Mouse (Mus musculus) liver, embryonic 11.5 days (tissue): ENCODE results near the gene Zfp764. TPM values are rescaled to one million over a fixed set of nuclear protein-coding genes. Genes with fewer than 3 reads are reported as not detected.
A peak's percentile ranks its signal among the peaks of the same experiment; 100 is the strongest.
"Not testable (repeated sequence)": the region's sequence is repeated elsewhere in the genome, so short reads cannot be mapped to it uniquely, and the experiment has no call there.

Experiments
- ATAC-seq: fragments of 200-750 bp; cut with Nextera tagmentation; replicated peaks from 2 replicates; pipeline ENCODE4 v1.8.0; 2017; ENCODE audit warnings: moderate number of reproducible peaks, mild to moderate bottlenecking, moderate TSS enrichment, moderate library complexity; ENCODE audit not compliant: low FRiP score
- DNase-seq: peaks from one replicate; pipeline ENCODE4 v3.0.0-alpha.2; 2017; ENCODE audit warnings: low spot score
- H3K27ac ChIP-seq: fragments of 300-500 bp; sonication (generic); 2 replicates; pipeline ENCODE4 v1.5.1; 2014; ENCODE audit warnings: mild to moderate bottlenecking, low read depth, low read length, control low read depth
- H3K27me3 ChIP-seq: fragments of 300-500 bp; sonication (generic); replicated peaks from 2 replicates; pipeline ENCODE4 v1.6.1; 2014; ENCODE audit warnings: low read length, mixed read lengths; ENCODE audit not compliant: control insufficient read depth, insufficient read depth
- H3K36me3 ChIP-seq: fragments of 300-500 bp; sonication (generic); 2 replicates; pipeline ENCODE4 v1.6.1; 2014; ENCODE audit warnings: mild to moderate bottlenecking, low read length, moderate library complexity, mixed read lengths; ENCODE audit not compliant: control insufficient read depth, insufficient read depth
- H3K4me1 ChIP-seq: fragments of 300-500 bp; sonication (generic); replicated peaks from 2 replicates; pipeline ENCODE4 v1.6.1; 2014; ENCODE audit warnings: low read length, mixed read lengths; ENCODE audit not compliant: control insufficient read depth, insufficient read depth
- H3K4me2 ChIP-seq: fragments of 300-500 bp; sonication (generic); 2 replicates; pipeline ENCODE4 v1.6.1; 2014; ENCODE audit warnings: mild to moderate bottlenecking, control low read depth, moderate library complexity
- H3K4me3 ChIP-seq: fragments of 300-500 bp; sonication (generic); 2 replicates; pipeline ENCODE4 v1.5.1; 2014; ENCODE audit warnings: low read depth, low read length, control low read depth
- H3K9ac ChIP-seq: fragments of 300-500 bp; sonication (generic); 2 replicates; pipeline ENCODE4 v1.6.1; 2014; ENCODE audit warnings: low read depth, low read length, control low read depth
- H3K9me3 ChIP-seq: fragments of 300-500 bp; sonication (generic); 2 replicates; pipeline ENCODE4 v1.6.1; 2016; ENCODE audit warnings: low read length, inconsistent platforms, mixed read lengths; ENCODE audit not compliant: control insufficient read depth
- WGBS: fragments of 180-500 bp; shearing (Covaris S2); extraction: QIAGEN DNeasy Blood & Tissue Kit; methylation state at CpG from one replicate; pipeline ENCODE4 v1.1.7; 2014; 5-methylcytosine and 5-hydroxymethylcytosine counted together
- polyA plus RNA-seq: library from polyadenylated mRNA; unstranded; fragments of >200 nt; fragmentation: Nextera tagmentation; extraction: Ambion mirVana; gene quantifications from 2 replicates; pipeline ENCODE4 v1.2.1, GENCODE M21; 2014

The Zfp764 gene
- polyA plus RNA-seq, 1 experiment from 2014 or later: 4.8 TPM

- not testable (repeated sequence) for H3K36me3 ChIP-seq, H3K27me3 ChIP-seq, H3K9ac ChIP-seq, DNase-seq, H3K27ac ChIP-seq, H3K4me1 ChIP-seq, ATAC-seq, H3K9me3 ChIP-seq
- Histone ChIP-seq H3K4me3 (peak overlapping the region; percentile 26; the same call in 1 of the 2 replicates), H3K4me2 (peak overlapping the region; percentile 36; the same call in 1 of the 2 replicates)
- WGBS: 23% methylated on average over 13 of the region's 13 CpGs
Measured at GRCm38 (mm10) chr7:127362418-127362817, 44.2 kb downstream of the Zfp764 start.

DNA sequence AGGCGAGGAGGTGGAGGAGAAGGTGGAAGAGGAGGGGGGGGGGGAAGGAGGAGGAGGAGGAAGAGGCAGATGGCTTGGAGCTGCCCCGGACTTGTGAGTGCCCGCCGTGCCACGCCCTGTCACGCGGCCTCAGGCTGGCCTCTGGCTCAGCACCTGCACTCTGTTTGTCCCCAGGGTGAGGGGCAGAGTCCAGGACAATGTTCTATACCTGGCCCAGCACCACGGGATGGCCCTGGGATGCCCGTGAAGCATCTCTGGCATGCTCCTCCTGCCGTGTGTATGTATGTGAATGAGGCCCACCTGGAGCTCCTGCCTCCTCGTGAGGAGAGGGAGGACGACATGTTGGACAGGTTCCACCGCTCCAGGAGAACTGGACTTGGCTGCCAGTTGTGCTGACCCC, 45.2 kb downstream of the Zfp764 start:
- DNase-seq (no peak), ATAC-seq (no peak)
- Histone ChIP-seq H3K9me3 (no peaks in the 10 kb centered on the region), H3K4me2 (no peak overlapping the region), H3K4me1 (no peaks in the 10 kb centered on the region), H3K4me3 (no peak overlapping the region), H3K9ac (no peak overlapping the region), H3K27ac (no peak overlapping the region), H3K27me3 (no peaks in the 10 kb centered on the region), H3K36me3 (no peaks in the 10 kb centered on the region)
- WGBS: 51% methylated on average over 13 of the region's 13 CpGs

DNA sequence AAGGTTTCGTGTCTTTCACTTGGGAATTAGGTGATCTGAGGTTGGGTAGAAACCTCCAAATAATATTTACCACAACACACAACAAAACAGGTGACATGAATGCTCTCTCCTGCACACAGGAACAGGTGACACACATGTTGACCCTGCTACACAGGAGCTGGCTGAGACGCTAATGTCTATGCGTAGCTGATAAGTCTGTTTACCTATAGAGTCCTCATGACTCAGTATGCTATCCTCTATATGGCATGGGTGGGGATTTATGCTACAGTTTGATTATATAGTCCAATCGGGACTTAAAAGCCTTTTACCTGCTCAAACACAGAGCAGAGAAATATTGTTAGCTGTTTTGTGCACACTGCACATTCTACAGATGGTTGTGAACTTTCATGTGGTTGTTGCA, 46.4 kb downstream of the Zfp764 start:
- Histone ChIP-seq H3K9me3 (no peaks in the 10 kb centered on the region), H3K4me3 (no peak overlapping the region), H3K4me2 (no peak overlapping the region), H3K27ac (no peak overlapping the region), H3K27me3 (no peaks in the 10 kb centered on the region), H3K4me1 (no peaks in the 10 kb centered on the region), H3K9ac (0 out of 2 replicates have a peak overlapping the region, but pooled peaks have one; percentile 11), H3K36me3 (no peaks in the 10 kb centered on the region)
- no peak for DNase-seq
- 65% methylated on average over 4 of the region's 4 CpGs for WGBS
- no peak for ATAC-seq

DNA sequence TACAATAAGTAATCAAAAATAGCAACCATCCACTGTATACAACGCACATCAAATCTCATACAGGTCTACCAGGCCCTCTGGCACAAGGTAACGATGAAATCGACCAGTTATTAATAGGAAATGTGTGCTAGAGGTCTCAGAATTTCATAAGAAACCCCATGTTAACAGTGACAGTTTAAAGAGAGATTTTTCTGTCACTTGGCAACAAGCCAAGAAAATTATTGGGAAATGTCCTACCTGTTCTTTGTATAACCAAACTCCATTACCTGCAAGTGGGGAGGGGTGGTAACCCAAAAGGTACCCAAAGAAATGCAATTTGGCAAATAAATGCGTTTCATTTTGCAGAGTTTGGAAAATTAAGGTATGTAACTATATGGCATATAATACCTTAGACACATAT, 48.1 kb downstream of the Zfp764 start:
- no peak for ATAC-seq
- 59% methylated on average over 4 of the region's 4 CpGs for WGBS
- H3K4me3 ChIP-seq: no peak overlapping the region

DNA sequence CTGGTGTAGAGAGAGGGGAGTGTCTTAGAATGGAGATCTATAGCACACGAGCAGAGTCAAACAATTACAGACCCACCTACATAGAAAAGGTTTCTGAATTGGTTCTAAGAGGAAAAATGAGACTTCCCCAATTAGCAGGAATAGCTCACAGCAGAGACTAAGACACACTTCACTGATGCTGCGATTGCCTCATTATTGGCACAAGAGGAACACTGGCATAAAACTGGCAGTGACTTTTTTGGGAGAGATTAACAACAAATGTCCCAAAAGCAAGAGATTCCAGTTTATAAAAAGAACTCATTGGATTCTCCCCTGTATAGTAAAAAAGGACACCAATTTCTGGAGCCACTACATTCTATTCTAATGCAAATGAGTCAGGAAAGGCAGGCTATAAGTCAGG, 48.8 kb downstream of the Zfp764 start:
- Histone ChIP-seq H3K9ac (no peak overlapping the region), H3K4me2 (no peak overlapping the region), H3K27ac (no peak overlapping the region), H3K36me3 (no peaks in the 10 kb centered on the region), H3K4me3 (no peak overlapping the region), H3K9me3 (no peaks in the 10 kb centered on the region), H3K27me3 (no peaks in the 10 kb centered on the region), H3K4me1 (no peaks in the 10 kb centered on the region)
- ATAC-seq (no peak), DNase-seq (no peak)
- 67% methylated on average over 2 of the region's 2 CpGs for WGBS

More for the DNA sequence above, 48.1 kb downstream of the Zfp764 start:
- no peaks in the 10 kb centered on the region for H3K27me3 ChIP-seq
- no peak overlapping the region for H3K27ac ChIP-seq
- H3K4me1 ChIP-seq: no peaks in the 10 kb centered on the region
- no peaks in the 10 kb centered on the region for H3K9me3 ChIP-seq
- H3K36me3 ChIP-seq: no peaks in the 10 kb centered on the region
- no peak overlapping the region for H3K9ac ChIP-seq
- H3K4me2 ChIP-seq: no peak overlapping the region
- no peak for DNase-seq

DNA sequence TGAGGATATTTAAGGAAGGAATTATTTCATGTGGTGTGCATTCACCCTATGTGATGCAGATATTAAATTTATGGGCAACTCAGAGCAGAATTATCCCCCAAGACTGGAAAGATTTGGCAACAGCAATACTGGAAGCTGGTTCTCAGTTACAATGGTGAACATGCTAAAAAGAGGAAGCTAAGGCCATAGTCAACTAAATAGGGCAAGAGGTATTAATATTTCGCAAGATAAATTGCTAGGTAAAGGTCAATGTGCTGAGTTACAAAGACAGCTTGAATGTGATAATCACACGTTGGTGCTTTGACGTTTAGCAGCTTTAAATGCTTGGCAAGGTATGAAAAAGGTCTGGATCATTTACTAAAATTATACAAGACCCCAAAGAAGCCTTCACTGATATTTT, 50.8 kb downstream of the Zfp764 start:
- ATAC-seq (no peak), DNase-seq (no peak)
- no peak overlapping the region for H3K4me3 ChIP-seq
- H3K36me3 ChIP-seq: no peaks in the 10 kb centered on the region
- no peak overlapping the region for H3K4me2 ChIP-seq
- no peak overlapping the region for H3K27ac ChIP-seq
- no peaks in the 10 kb centered on the region for H3K4me1 ChIP-seq
- H3K9ac ChIP-seq: no peak overlapping the region
- 62% methylated on average over 3 of the region's 3 CpGs for WGBS
- no peaks in the 10 kb centered on the region for H3K27me3 ChIP-seq
- no peaks in the 10 kb centered on the region for H3K9me3 ChIP-seq

Other genes with a start within 250 kb of the Zfp764 start
- gene Cd2bp2, start 210.8 kb downstream of the Zfp764 start, polyA plus RNA-seq: 50.3 and 59.5 TPM in 2 replicates
- 28.2 and 29.0 TPM in 2 replicates for gene Tbc1d10b, start 198.4 kb downstream of the Zfp764 start, polyA plus RNA-seq
- 31.5 and 33.6 TPM in 2 replicates for gene Mylpf, start 197.9 kb downstream of the Zfp764 start, polyA plus RNA-seq
- gene Zfp553, start 173.8 kb downstream of the Zfp764 start, polyA plus RNA-seq: 17.2 TPM in 2 replicates
- 14.9 and 17.5 TPM in 2 replicates for gene Sept1, start 173.7 kb downstream of the Zfp764 start, polyA plus RNA-seq
- gene Zfp771, start 162.5 kb downstream of the Zfp764 start, polyA plus RNA-seq: 45.9 and 47.3 TPM in 2 replicates
- 266 and 275 TPM in 2 replicates for gene Dctpp1, start 146.1 kb downstream of the Zfp764 start, polyA plus RNA-seq
- 178 and 203 TPM in 2 replicates for gene Sephs2, start 132.8 kb downstream of the Zfp764 start, polyA plus RNA-seq
- gene Itgal, start 110.6 kb downstream of the Zfp764 start, polyA plus RNA-seq: 6.2 and 6.5 TPM in 2 replicates
- 3.4 and 3.6 TPM in 2 replicates for gene Zfp768, start 61.2 kb downstream of the Zfp764 start, polyA plus RNA-seq
- 4.9 and 5.8 TPM in 2 replicates for gene Zfp747, start 30.8 kb downstream of the Zfp764 start, polyA plus RNA-seq
- 2.4 and 3.0 TPM in 2 replicates for gene 9130019O22Rik, start 19.7 kb downstream of the Zfp764 start, polyA plus RNA-seq
- gene E430018J23Rik, start 13.2 kb downstream of the Zfp764 start, polyA plus RNA-seq: 3.3 and 4.2 TPM in 2 replicates
- 18.7 and 19.5 TPM in 2 replicates for gene Zfp688, start 15.2 kb upstream of the Zfp764 start, polyA plus RNA-seq
- gene Zfp689, start 42.3 kb upstream of the Zfp764 start, polyA plus RNA-seq: 4.5 and 5.3 TPM in 2 replicates
- gene Prr14, start 52.8 kb upstream of the Zfp764 start, polyA plus RNA-seq: 39.0 and 40.6 TPM in 2 replicates
- 8.9 and 12.4 TPM in 2 replicates for gene Fbrs, start 72.4 kb upstream of the Zfp764 start, polyA plus RNA-seq
- gene Srcap, start 105.2 kb upstream of the Zfp764 start, polyA plus RNA-seq: 40.3 and 45.5 TPM in 2 replicates
- 13.0 and 16.1 TPM in 2 replicates for gene Gm42715, start 112.8 kb upstream of the Zfp764 start, polyA plus RNA-seq
- 6.9 and 11.1 TPM in 2 replicates for gene Tmem265, start 154.6 kb upstream of the Zfp764 start, polyA plus RNA-seq
- gene Phkg2, start 166.5 kb upstream of the Zfp764 start, polyA plus RNA-seq: 41.6 and 41.7 TPM in 2 replicates
- gene Ccdc189, start 181.8 kb upstream of the Zfp764 start, polyA plus RNA-seq: 5.4 and 6.2 TPM in 2 replicates
- 44.1 and 49.0 TPM in 2 replicates for gene Rnf40, start 181.9 kb upstream of the Zfp764 start, polyA plus RNA-seq
- 8.3 and 9.8 TPM in 2 replicates for gene Zfp629, start 209.0 kb upstream of the Zfp764 start, polyA plus RNA-seq